Mouse (Mus musculus) bone marrow macrophage, adult 2 months (primary cell): ENCODE data around the gene Kansl2.

Experiments used
- CTCF ChIP-seq: IDR thresholded peaks from 2 replicates; pipeline ENCODE4 v1.5.1; 2012; ENCODE audit warnings: low read depth, mild to moderate bottlenecking, low read length, moderate library complexity
- POLR2A ChIP-seq: IDR thresholded peaks from 2 replicates; pipeline ENCODE4 v1.6.1; 2012; ENCODE audit warnings: mild to moderate bottlenecking, low read depth, low read length, borderline replicate concordance

DNA sequence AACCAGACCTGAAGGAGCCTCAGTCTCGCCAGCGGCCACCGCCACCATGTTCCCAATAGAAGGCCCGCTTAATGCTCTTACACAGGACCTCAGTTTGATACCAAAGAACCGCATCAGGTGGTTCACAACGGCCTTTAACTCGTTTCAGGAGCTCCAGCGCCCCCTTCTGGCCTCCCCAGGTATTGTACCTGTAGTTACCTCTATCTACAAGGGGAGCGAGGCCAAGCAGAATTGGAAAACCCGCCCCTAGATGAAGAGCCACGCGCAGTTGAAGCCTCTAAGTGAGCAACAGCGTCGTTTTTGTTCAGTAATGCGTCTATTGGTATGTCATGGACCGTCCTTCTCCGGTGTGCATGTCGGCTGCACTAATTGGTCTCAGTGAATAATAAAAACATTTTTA lies 29.6 kb downstream of the Kansl2 start:
- TF ChIP-seq CTCF, result peak; percentile 80
- no peak for TF ChIP-seq POLR2A
